Mouse (Mus musculus): Measurements from ENCODE around the gene Iqsec3. TPM values are rescaled to one million over a fixed set of nuclear protein-coding genes. Genes with fewer than 3 reads are reported as not detected.

Gene Iqsec3
- polyA plus RNA-seq (2012) = not detected in 2 replicates

- no peak for TF ChIP-seq GATA1 (IDR thresholded peaks at IDR 0.05; ENCODE audit: low read length)
These were observed at the start of gene Iqsec3 for GRCm38 (mm10) chr6:121473093-121473821. Gene Iqsec3 (minus strand): TSS chr6:121473678.

- no peak for TF ChIP-seq GATA1 (IDR thresholded peaks at IDR 0.05; ENCODE audit: low read length)
These were observed 48.7 kb upstream of the Iqsec3 start for GRCm38 (mm10) chr6:121522106-121522705.

DNA sequence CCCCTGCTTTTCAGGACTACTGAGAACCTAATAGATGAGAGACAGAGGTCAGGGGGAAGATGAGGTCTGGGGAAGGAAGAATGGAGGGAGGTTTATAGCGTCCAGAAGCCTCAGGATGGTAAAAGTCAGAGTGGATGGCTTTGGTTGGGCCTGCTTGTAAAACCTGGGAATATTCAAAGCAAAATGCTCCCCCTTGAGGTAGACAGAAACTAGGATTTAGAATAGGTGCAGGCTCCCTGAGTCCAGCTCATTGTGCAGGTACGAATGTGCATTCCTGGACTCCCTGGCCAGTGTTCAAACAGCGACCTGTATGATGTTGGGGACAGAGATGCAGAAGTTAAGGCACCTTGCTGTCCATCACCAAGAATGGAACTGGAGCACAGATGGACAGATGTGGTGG is 47.6 kb upstream of the Iqsec3 start:
- TF ChIP-seq GATA1 (IDR thresholded peaks at IDR 0.05; ENCODE audit: low read length) = no peak

DNA sequence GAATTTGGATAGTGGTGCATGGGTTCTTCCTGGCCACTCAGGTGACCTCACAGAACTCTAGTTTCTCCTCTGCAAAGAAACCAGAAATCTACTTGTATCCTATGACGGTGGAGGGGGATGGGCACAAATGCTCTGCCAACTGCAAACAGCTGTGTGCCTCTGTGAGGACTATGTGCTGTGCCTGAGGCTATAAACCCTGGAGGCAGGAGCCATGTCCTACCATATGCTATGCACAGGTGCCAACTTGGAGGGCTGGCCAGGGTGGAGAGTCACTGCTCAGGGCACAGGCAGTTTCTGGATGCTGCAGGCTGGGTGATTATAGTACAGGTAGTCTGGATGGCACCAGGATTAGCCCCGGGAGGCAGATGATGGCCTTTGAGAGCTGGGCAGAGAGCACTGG is 46.4 kb upstream of the Iqsec3 start:
- TF ChIP-seq GATA1 (IDR thresholded peaks at IDR 0.05; ENCODE audit: low read length) = no peak

DNA sequence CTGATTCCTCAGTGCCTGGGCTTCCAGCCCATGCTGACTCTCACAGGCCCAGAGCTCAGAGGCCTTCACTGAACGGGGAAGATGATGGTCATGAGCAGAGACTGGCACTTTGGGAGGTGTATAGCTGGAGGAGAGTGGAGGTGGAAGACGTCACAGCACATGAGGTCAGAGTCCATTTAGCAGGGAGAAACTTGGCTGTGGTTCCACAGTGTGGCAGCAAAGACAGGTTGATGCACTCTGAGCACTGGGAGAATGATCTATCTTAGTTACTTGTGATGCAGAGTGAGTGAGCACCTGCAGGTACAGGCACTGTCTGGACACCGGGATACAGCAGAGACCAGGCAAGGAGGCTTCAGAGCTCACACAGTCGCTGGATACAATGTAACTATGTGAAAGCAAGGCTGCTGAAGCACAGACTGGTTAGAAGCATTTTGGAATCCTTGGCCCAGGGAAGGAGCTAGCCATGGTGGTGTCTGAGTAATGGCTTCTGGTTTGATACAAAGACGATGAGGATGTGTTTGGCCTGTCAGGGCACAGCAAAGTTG is 45.9 kb upstream of the Iqsec3 start:
- no peak for TF ChIP-seq GATA1 (IDR thresholded peaks at IDR 0.05; ENCODE audit: low read length)

GRCm38 (mm10) chr6:121517726-121518125 is 44.2 kb upstream of the Iqsec3 start:
- TF ChIP-seq GATA1 (IDR thresholded peaks at IDR 0.05; ENCODE audit: low read length) = no peak

DNA sequence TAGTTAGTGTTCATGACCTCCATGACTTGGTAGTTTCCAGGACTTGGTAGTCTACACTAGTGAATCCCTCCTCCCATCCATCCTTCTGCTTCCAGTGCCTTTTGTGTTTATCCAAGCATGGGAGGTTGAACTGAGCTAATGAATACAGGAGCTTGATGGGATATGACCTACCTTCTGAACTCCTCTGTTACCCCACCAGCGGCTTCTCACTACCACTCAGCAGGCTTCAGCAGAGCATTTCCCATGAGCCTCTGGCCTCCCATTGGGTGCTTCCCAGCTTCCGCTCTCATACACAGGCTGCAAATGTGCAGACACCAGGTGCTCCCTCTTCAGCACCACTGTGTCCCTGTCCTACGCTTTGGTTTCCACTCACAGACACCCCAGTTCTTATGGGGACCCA is 36.9 kb upstream of the Iqsec3 start:
- no peak for TF ChIP-seq GATA1 (IDR thresholded peaks at IDR 0.05; ENCODE audit: low read length)

- no peak for TF ChIP-seq GATA1 (IDR thresholded peaks at IDR 0.05; ENCODE audit: low read length)
These were observed 36.4 kb upstream of the Iqsec3 start for GRCm38 (mm10) chr6:121509871-121510270.

- no peak for TF ChIP-seq GATA1 (IDR thresholded peaks at IDR 0.05; ENCODE audit: low read length)
These were observed 34.8 kb upstream of the Iqsec3 start for GRCm38 (mm10) chr6:121508266-121508665.

- no peak for TF ChIP-seq GATA1 (IDR thresholded peaks at IDR 0.05; ENCODE audit: low read length)
These were observed 27.7 kb upstream of the Iqsec3 start for GRCm38 (mm10) chr6:121501044-121501638.

- TF ChIP-seq GATA1 (IDR thresholded peaks at IDR 0.05; ENCODE audit: low read length) = no peak
These were observed 26.4 kb upstream of the Iqsec3 start for GRCm38 (mm10) chr6:121499856-121500255.

- no peak for TF ChIP-seq GATA1 (IDR thresholded peaks at IDR 0.05; ENCODE audit: low read length)
These were observed 25.5 kb upstream of the Iqsec3 start for GRCm38 (mm10) chr6:121498819-121499535.

DNA sequence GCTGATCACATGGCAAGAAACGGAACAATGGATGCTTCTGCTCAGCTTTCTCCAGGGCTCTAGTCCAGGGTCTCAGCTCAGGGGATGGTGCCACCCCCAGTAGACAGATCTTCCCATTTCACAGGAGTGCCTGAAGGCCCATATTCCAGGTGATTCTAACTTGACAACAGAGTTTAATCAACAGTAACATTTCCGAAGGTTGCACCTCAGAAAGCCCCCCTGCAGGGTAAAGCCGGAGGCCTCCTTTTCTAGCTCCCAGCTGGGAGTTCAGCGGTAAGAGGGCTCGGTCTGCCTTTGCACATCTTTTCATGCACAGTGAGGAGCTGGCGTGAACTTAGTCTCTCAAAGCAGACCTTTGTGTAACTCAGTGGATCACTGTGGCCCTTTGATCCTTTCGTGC is 22.1 kb upstream of the Iqsec3 start:
- TF ChIP-seq GATA1 (IDR thresholded peaks at IDR 0.05; ENCODE audit: low read length) = no peak

DNA sequence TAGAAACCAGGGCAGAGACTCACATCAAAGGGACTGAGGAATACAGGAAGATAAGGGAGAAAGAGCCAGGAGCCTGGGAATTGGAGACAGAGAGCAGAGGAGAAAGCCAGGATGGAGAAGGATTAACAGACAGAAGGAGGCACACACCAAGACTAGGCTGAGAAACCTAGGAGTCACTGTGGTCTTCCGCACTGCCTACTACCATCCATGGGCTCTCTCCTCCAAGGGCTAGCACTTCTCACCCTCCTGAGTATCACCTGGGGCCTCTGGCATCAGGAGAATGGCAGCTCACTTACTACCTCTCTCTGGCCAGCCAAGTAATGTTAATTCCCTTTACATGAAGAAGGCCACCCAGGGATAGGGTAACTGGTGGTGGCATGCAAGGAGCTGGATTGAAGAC is 21.5 kb upstream of the Iqsec3 start:
- TF ChIP-seq GATA1 (IDR thresholded peaks at IDR 0.05; ENCODE audit: low read length) = no peak

DNA sequence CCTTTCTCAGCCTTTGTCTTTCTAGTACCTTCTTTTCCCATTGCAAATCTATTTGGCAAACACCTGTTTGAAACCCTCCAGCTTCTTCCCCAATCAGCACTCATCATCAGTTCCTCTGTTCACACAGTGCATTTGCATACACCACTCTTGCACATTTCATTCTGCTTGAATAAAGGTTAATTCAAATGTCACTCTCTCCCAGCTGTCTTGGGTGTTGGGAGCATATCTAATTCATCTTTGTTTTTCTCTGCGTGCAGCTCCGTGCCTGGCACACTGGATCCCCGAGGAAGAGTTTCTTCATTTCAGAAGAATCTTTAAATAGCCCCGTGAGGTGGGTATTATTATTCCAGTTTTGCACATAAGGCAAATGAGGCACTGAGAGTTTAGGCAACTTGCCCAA is 20.8 kb upstream of the Iqsec3 start:
- no peak for TF ChIP-seq GATA1 (IDR thresholded peaks at IDR 0.05; ENCODE audit: low read length)

- TF ChIP-seq GATA1 (IDR thresholded peaks at IDR 0.05; ENCODE audit: low read length) = no peak
These were observed 17.9 kb upstream of the Iqsec3 start for GRCm38 (mm10) chr6:121491339-121491738.
